Mouse (Mus musculus): Measurements from ENCODE around the gene Pbp2. TPM values are rescaled to one million over a fixed set of nuclear protein-coding genes. Genes with fewer than 3 reads are reported as not detected.
A peak's percentile ranks its signal among the peaks of the same experiment; 100 is the strongest.

The Pbp2 gene
- polyA plus RNA-seq, 1 experiment: not detected

DNA sequence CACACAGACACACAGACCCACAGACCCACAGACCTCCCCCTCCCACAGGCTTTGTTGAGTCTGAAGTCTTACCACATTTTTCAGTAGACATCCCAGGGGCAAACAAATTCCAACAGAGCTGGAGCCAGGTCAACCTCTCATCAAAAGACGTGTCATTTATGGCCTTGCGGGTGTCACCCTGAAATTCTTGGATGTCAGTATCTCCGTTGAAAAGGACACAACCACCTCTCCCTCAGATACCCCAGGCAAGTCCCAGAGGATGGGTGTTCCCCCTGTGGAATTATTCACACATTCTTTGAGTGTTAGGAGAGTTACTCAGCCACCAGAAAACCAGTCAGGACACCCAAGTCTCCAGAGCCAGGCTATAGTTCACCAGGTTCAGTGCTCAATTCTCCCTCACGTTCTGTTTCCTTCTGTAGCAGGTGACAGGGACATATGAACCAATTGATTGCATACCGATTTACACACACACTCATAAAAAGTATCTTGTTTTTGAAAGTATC, 9.3 kb upstream of the Pbp2 start:
- H3K4me3 ChIP-seq (ENCODE audit: insufficient read depth, low read depth, low read length): no peak overlapping the region
- no peak overlapping the region for H3K27ac ChIP-seq (replicated peaks; ENCODE audit: low read depth, low read length)
- peaks cover 7% of the 10 kb centered on the region for H3K4me1 ChIP-seq (ENCODE audit: control insufficient read depth, insufficient read depth, insufficient read length, low read length)

DNA sequence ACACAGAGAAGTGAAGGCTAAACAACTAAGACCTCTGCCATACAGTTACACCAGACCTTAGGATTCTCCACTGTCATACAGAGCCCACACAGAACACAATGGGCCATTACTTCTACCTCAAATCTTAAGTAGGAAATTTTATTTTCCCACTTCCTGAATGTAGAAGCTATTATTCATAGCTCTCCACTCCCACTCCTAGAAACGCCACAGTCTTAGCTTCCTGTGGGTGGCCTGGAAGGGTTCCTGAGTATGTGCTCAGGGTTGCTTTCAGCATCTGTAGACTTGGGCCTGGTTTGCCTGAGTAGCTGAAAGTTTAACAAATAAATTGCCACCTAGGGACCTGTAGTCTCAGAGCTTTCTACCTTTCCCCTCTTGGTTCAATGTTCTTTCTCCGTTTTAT, 5.9 kb upstream of the Pbp2 start:
- H3K4me3 ChIP-seq (ENCODE audit: insufficient read depth, low read depth, low read length): no peak overlapping the region
- H3K27ac ChIP-seq (replicated peaks; ENCODE audit: low read depth, low read length): no peak overlapping the region
- H3K4me1 ChIP-seq (ENCODE audit: control insufficient read depth, insufficient read depth, insufficient read length, low read length): peaks cover 5% of the 10 kb centered on the region

DNA sequence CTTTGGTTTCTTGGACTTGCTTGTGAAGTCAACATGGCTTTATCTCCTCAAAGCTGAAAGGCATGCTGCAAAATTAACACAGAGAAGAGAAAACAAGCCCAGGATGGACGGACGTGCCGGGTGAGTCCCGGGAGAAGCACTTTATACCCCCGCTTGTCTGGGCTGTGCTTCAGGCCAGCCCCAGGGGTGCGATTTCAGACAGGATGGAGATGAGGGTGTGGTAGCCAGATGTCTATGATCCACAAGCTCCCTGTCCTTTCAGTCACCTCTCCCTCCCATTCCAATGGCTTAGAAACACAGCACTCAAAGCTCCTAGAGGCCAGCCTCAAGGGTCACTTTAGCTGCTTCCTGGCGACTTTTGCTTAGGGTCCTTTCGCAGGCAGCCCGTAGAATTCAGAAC, 3.8 kb upstream of the Pbp2 start:
- no peak overlapping the region for H3K27ac ChIP-seq (replicated peaks; ENCODE audit: low read depth, low read length)
- peaks cover 5% of the 10 kb centered on the region for H3K4me1 ChIP-seq (ENCODE audit: control insufficient read depth, insufficient read depth, insufficient read length, low read length)
- H3K4me3 ChIP-seq (ENCODE audit: insufficient read depth, low read depth, low read length): no peak overlapping the region

DNA sequence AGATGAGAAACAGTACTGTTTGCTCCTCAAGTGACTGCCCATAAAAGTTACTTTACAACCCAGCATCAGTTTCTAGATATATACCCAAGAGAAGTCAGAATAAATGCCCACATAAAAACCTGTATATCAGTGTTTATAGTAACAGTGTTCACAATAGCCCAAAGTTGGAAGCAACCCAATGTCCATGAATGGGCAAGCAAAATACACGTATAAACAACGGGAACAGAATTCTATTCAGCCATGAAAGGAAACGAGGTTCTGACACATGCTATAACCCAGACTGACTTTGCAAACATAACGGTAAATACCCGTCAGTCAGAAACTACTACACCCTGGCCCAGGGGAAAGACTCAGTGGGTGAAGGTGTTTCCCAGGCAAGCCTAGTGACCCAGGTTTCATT, 1.8 kb upstream of the Pbp2 start:
- H3K4me3 ChIP-seq (ENCODE audit: insufficient read depth, low read depth, low read length): no peak overlapping the region
- H3K4me1 ChIP-seq (ENCODE audit: control insufficient read depth, insufficient read depth, insufficient read length, low read length): peaks cover 5% of the 10 kb centered on the region
- no peak overlapping the region for H3K27ac ChIP-seq (replicated peaks; ENCODE audit: low read depth, low read length)

DNA sequence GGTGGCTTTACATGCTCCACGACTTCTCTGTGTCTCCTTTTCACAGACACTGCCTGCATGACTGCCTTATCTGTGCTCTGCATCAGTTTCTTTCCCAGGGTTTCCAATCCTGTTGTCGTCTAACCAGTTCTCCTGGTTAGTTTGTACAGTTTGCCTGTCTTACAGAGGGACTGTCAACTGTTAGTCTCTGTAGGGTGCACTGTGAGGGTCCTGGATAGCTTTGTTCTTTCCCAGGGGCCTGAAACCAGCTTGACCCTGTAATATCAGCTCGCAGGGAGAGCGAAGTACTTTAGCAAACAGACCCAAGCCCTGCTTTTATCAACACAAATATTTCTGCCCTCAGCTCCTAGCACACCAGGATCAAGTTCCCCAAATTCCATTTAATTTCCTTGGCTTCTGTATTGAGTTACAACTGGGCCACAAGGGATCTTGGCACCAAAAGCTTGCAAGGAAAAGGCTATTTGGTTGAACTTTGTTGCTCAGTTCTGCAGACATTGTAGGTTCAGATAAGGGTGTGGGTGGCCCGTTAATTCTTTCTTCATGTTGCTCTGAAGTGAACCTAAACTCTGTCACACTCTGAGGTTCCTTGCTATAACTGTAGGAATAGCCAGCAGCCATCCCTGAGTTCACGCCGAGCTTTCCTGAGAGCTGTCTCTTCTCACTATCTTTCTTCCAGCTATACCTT, 5.5 kb downstream of the Pbp2 start:
- H3K27ac ChIP-seq (replicated peaks; ENCODE audit: low read depth, low read length): peak overlapping the region; percentile 47

DNA sequence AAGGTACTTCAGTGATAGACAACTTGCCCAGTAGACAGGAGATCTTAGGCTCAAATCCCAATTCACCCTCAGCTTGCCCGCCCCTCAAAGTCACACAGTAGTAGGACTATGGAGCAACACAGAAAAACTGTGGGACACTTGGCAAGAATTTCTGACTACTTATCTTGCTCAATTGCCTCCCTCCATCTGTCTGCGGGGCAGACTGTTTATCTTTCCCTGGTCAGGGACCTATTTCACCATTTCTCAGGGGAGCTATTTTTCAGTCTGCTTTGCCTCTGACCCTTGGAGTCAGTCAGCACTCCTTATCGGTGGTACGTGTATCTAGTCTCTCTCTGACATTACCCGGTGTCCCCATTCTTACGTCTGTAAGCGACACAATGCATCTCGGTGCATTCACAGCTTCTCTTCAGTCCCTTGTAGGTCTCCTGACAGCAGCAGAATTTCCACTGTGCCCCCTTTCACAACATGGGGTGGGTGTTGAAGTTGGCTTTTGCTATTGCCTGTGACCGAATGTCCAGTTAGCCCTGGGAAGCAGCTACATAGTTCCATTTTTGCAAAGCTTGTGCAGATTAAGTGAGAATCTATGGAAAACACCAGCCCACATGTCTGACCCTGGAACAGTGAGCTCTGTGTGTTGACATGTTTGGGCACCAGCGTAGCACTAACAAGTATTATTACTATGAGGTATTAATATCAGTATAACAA, 7.6 kb downstream of the Pbp2 start:
- peak overlapping the region; percentile 78 for H3K27ac ChIP-seq (replicated peaks; ENCODE audit: low read depth, low read length)
- peaks cover 18% of the 10 kb centered on the region for H3K4me1 ChIP-seq (ENCODE audit: control insufficient read depth, insufficient read depth, insufficient read length, low read length)
- no peak overlapping the region for H3K4me3 ChIP-seq (ENCODE audit: insufficient read depth, low read depth, low read length)

More for the DNA sequence above, 5.5 kb downstream of the Pbp2 start:
- Histone ChIP-seq H3K4me1 (ENCODE audit: control insufficient read depth, insufficient read depth, insufficient read length, low read length) (peaks cover 18% of the 10 kb centered on the region), H3K4me3 (ENCODE audit: insufficient read depth, low read depth, low read length) (no peak overlapping the region)

DNA sequence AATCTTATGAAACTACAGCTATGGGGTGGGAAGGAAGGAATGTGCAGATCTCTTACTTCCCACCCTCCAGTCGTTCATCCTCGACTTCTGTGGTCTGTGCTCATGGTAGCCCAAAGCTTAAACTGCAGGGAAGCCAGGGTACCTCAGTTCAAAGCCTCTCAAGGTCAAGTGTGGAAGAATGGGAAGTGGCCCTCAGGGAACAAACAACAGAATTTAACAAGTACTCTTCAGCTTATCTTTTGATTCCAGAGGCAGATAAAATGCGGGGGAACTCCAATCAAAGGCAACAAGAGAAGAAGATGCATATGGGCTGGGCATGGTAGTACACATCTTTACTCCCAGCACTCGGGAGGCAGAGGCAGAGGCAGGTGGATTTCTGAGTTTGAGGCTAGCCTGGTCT, 9.7 kb downstream of the Pbp2 start:
- H3K27ac ChIP-seq (replicated peaks; ENCODE audit: low read depth, low read length): no peak overlapping the region

DNA sequence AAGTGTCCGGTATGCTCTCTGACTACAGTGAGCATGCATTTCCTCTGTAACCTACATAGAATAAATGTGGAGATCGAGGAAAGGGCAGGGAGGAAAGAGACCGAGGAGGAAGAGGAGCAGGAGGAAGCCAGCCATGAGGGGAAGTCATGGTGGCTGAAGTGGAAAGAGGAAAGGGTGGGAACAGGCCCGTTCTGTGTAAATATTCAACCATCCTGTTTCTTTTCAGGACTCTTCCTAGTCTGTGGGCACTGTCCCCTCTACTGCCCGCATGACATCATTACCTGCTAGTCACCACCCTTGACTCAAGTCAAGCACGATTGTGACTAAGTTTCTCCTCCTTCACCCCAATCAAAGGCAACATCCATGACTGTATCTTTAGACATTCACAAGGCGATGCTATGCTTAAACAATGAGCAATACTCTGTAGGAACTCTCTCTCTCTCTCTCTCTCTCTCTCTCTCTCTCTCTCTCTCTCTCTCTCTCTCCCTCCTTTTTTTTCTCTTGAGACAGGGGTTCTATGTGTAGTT, 11.1 kb downstream of the Pbp2 start:
- H3K27ac ChIP-seq (replicated peaks; ENCODE audit: low read depth, low read length): no peak overlapping the region

More for the DNA sequence above, 9.7 kb downstream of the Pbp2 start:
- Histone ChIP-seq H3K4me1 (ENCODE audit: control insufficient read depth, insufficient read depth, insufficient read length, low read length) (peaks cover 19% of the 10 kb centered on the region), H3K4me3 (ENCODE audit: insufficient read depth, low read depth, low read length) (no peak overlapping the region)

DNA sequence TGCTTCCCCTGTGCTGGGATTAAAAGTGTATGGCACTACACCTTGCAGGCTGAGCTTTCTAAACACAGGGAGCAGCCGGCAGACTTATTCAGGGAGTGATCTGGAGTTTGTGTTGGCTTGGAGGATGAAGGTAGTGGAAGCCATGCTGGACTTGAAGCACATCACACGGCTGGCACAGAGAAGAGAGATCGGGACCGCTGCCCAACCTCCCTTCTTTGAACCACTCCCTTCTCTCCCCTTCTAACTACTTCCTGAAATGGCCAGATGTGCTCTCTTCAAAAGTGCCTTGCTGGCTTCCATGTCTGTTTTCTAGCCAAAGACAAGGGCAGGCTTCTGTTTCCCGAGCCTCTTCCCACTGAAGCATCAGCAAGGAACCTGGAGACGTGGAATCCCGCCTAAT, 12.6 kb downstream of the Pbp2 start:
- peaks cover 11% of the 10 kb centered on the region for H3K4me1 ChIP-seq (ENCODE audit: control insufficient read depth, insufficient read depth, insufficient read length, low read length)
- H3K27ac ChIP-seq (replicated peaks; ENCODE audit: low read depth, low read length): no peak overlapping the region
- H3K4me3 ChIP-seq (ENCODE audit: insufficient read depth, low read depth, low read length): no peak overlapping the region

More for the DNA sequence above, 11.1 kb downstream of the Pbp2 start:
- no peak overlapping the region for H3K4me3 ChIP-seq (ENCODE audit: insufficient read depth, low read depth, low read length)
- H3K4me1 ChIP-seq (ENCODE audit: control insufficient read depth, insufficient read depth, insufficient read length, low read length): peaks cover 17% of the 10 kb centered on the region

DNA sequence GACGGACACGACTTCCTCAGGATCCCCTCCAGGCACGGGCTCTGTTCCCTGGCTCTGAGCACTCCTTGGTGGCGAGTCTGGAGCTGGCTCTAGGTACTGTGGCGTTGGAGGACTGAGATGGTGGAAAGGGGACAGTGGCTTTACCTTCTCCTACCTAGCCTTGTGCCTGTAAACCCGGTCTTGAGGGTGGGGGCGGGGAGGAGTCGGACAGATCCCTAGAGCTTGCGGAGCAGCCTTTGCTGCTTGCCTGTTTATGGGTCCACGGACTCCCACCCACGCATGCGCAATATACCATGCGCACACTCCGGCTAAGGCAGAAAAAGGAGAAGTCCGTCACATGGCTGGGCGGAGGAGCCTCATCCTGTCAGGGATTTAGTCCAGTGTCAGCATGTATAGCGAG, 13.9 kb downstream of the Pbp2 start:
- H3K27ac ChIP-seq (replicated peaks; ENCODE audit: low read depth, low read length): peak overlapping the region; percentile 75
- peak overlapping the region; percentile 33 for H3K4me3 ChIP-seq (ENCODE audit: insufficient read depth, low read depth, low read length)
- H3K4me1 ChIP-seq (ENCODE audit: control insufficient read depth, insufficient read depth, insufficient read length, low read length): peaks cover 6% of the 10 kb centered on the region

DNA sequence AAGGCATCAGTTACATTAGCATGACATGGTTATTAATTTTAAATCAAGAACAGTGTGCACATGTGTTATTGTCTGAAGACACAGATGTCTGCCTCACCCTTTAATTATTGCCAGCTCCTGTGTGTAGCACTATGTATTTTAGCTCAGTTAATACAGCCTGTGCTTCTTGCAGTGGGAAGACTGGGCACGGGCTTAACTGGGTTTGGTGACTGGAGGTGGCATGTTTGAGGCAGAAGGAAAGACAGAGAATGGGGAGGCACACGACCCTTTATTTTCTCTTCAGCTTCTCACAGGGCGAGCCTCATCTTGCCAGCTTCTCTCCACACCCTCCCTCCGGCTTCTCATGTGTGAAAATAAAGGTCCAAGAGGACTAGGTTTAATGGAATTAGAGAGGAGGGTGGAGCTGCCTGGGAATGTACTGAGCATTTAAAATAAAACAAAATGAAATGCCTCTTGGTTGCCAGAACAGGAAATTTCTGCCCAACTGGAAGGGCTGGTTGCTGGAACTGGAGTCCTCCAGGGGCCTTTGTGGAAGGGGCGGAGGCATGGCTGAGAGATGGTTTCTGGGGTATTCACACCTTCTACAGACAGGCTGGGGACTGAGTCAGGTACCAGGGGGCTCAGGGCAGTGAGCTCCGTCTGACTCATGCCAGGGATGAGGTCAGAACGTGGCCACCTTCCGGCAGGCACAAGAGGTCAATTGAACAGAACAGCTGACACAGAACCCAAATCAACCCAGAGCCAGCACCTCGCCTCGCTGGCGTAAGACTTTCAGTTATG, 14.9 kb downstream of the Pbp2 start:
- no peak overlapping the region for H3K4me3 ChIP-seq (ENCODE audit: insufficient read depth, low read depth, low read length)
- peaks cover 6% of the 10 kb centered on the region for H3K4me1 ChIP-seq (ENCODE audit: control insufficient read depth, insufficient read depth, insufficient read length, low read length)
- H3K27ac ChIP-seq (replicated peaks; ENCODE audit: low read depth, low read length): peak overlapping the region; percentile 94

DNA sequence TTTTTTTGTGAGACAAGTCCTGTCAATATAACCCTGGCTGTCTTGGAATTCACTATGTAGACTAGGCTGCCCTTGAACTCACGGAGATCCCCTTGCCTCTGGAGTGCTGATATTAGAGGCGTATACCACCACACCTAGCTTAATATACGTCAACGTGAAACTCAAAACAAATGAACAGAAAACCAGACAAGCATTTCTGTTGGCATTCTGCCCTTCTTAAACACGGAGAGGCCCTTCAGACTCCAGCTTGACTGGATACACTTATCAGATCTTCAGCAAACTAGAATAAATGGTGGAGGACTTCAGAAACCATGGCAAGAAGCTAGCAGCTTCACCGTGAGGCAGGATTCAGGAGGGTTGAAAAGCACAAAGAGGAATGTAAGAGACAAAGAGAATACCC, 16.1 kb downstream of the Pbp2 start:
- no peak overlapping the region for H3K27ac ChIP-seq (replicated peaks; ENCODE audit: low read depth, low read length)
- peaks cover 6% of the 10 kb centered on the region for H3K4me1 ChIP-seq (ENCODE audit: control insufficient read depth, insufficient read depth, insufficient read length, low read length)
- no peak overlapping the region for H3K4me3 ChIP-seq (ENCODE audit: insufficient read depth, low read depth, low read length)

DNA sequence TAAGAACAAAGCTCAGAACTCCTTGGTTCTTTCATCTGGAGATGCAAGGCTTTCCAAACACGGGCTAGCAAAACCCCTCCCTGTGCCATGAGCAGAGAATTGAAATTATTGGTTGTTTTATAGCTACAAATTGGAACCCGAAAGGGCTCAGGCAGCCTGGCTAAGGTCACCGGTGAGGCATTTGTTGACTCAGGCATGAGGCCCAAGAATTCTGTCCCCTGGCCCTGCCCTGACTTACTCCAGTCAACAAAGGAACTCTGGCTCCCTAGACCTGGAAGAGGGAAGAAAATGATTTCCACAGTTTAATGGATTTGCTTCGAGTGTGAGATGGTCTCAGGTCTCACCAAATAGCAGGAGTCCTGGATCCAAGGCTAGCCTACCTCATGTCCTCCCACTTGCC, 17.8 kb downstream of the Pbp2 start:
- Histone ChIP-seq H3K4me3 (ENCODE audit: insufficient read depth, low read depth, low read length) (no peak overlapping the region), H3K4me1 (ENCODE audit: control insufficient read depth, insufficient read depth, insufficient read length, low read length) (peaks cover 6% of the 10 kb centered on the region), H3K27ac (replicated peaks; ENCODE audit: low read depth, low read length) (no peak overlapping the region)

DNA sequence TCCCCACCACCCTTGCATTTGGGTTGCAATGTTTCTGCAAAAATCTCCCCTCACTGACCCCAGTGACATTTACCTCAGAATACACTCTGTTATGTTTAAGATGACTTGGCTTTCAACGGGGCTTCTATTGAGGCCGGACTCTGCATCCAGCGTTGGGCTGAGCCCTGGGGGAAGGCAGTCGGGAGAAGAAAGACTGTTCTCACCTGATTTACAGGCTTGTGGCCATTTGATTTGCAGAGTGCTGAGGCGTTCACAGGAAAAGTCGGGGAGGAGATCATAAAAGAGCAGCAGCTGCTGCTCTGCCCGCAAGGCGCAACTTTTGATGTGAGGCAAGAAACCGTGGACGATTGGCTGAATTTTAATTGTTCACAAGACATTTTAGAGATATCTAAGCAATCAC, 30.3 kb downstream of the Pbp2 start:
- Histone ChIP-seq H3K27ac (replicated peaks; ENCODE audit: low read depth, low read length) (no peak overlapping the region), H3K4me1 (ENCODE audit: control insufficient read depth, insufficient read depth, insufficient read length, low read length) (no peaks in the 10 kb centered on the region), H3K4me3 (ENCODE audit: insufficient read depth, low read depth, low read length) (no peak overlapping the region)

DNA sequence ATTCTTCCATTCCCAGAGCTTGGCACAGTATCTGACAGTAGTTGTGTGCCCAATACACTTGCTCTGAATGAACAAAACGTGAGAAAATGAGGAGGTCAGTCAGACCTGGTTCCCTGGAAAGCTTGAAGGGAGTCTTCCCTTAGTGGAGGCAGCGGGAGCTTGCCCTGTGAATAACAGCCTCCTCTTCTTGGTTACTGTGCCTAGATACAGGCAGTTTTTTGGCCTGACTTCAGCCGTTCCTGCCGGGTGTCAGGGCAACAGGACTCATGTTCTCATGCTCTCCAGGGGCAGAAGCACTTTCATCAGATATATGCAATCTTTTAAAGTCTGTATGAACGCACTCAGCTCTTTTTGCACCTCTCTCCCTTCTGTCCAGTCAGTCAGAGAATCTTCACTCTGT, 30.9 kb downstream of the Pbp2 start:
- H3K4me1 ChIP-seq (ENCODE audit: control insufficient read depth, insufficient read depth, insufficient read length, low read length): no peaks in the 10 kb centered on the region

More for the DNA sequence above, 30.9 kb downstream of the Pbp2 start:
- Histone ChIP-seq H3K27ac (replicated peaks; ENCODE audit: low read depth, low read length) (no peak overlapping the region), H3K4me3 (ENCODE audit: insufficient read depth, low read depth, low read length) (no peak overlapping the region)
